Mouse (Mus musculus) embryo, embryonic 10 days (tissue): ENCODE data around the gene Suv39h2.

Experiments
- DNase-seq: peaks from one replicate; pipeline ENCODE4 v3.0.0-alpha.2; 2015; ENCODE audit warnings: low spot score

Gene Suv39h2

DNA sequence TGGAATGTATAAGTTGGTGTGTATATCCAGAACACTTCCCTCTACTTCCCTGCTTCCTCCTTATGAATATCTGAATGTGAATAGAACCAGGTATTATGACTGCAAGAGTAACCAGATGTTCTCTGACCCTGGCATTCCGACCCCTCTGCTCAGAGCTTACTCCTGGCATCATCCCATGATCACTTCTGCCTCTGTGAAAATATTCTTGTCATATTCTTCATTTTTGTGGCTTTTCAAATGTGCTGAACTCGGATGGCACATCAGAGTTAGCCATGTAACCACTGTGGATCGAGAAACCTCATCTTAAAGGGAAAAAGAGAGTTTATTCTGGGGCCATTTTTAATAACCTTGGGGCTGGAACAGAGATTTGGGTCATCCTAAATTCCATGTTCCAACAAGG is 52.3 kb downstream of the Suv39h2 start, which contains the start of gene Meig1:
Gene Meig1 (minus strand): TSS at position 101 of the 400 bp plus-strand sequence.
- no peak for DNase-seq

DNA sequence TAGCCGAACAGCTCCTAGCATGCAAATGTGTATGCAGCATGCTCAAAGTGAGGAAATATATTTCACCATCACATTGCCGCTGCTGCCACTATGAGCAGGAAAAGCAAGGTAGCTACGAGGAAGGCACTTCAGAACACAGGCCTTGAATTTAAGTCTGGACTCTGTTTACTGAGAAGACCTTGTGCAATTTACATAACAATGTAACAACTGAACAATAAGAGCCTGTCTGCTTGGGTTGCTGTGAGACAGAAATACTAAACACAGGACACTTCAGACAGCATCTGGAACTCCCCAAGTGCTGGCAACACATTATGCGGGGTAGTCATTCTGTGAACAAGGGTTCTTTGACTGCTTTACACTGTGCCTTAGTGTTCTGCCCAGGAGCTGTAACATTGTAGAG is 54.7 kb downstream of the Suv39h2 start:
- DNase-seq: no peak

DNA sequence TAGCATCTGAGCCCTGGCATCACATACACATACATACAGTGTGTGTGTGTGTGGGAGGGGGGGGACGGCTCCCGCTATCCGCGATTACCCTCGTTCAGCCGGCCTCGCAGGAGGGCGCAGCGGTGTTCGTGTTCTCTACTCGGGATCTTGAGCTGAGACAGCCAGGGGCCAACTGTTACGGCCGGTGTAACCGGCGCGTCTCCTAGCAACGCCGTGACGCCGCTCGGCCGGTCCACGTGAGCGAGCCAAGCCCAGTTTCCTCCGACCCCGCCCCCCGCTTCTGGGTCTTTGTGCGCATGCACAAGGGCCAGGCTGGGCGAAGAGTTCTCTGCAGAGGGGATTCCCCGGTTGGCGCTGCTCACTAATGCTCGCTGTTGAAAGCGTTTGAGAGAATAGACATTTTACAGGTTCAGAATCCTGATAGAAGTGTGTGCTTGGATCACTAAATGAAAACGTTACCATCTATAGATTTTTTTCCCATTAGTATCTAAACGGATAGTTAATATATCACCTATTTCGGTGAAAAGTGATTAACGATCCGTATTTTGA is 55.9 kb downstream of the Suv39h2 start:
- peak; percentile 96 for DNase-seq

DNA sequence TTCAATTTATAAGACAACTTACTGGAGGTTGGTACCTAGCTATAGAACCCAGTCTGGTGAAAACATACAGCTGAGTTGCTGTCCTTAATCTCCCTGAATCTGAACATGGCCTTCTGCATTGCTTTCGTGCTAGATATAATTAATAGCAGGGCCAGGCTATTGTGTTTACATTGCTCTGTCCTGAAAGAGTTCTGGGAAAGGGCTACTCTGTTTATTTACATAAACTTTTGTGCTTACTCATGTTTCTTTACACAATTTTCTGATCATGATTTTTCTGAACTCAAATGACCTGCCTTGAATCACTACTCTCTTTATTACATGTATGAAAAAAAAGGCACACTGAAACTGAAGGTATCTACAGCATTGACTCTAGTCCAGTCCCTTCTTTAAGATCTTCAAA is 59.2 kb downstream of the Suv39h2 start:
- DNase-seq: no peak

DNA sequence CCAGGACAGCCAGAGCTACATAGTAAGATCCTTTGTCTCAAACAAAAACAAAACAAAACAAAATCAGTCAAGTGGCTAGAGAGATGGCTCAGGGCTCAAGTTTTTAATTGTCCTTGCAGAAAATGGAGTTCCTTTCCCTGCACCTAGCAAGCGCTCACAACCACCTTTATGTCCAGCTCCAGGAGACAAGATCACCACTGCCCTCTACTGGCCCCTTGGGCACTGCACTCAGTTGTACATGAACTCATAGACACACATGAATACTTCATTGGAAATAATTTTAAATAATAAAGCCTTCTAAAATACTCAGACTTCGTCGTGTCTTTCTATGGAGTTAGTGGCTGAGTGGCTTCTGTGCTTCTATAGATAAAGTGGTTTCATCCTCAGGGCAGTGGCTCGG is 60.6 kb downstream of the Suv39h2 start:
- DNase-seq: peak; percentile 82

DNA sequence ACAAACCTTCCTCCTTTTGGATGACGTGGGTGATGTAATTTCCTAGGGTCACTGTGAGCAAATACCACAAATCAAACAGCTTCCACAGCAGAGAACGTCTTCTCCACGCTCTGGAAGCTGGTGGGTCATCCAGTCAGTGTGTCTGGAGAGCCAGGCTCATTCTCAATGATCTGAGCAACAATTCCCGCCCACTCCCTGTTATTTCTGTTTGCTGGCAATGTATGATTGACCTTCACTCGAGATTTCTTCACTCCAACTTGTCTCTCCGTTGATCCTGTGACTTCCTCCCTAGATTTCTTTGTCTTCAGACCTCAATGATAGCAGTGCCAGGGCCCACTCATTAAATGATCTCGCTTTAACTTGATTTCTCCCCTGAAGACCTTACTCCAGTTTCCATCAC is 67.1 kb downstream of the Suv39h2 start:
- no peak for DNase-seq

DNA sequence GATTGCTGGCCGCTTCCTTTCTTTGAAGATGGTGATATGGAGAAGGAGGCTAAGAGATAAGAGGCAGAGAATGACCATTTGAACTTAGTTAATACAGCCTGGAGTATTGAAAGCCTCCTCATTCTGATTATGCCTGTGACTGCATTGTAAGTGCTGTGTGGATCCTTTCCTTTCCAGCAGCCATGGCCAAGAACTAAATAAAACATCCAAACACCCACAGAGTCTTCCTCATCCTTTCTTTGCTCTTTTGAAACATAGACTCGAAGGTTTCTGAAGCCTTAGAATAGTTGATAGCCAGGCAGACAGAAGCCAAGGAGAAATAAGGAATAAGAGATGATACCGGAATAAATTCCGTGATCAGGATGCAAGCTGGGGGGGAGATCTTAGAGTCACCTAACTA is 68.8 kb downstream of the Suv39h2 start:
- DNase-seq: no peak
